Mouse (Mus musculus) heart, embryonic 15.5 days (tissue): Measurements from ENCODE around the gene Dnaic1. TPM values are rescaled to one million over a fixed set of nuclear protein-coding genes. Genes with fewer than 3 reads are reported as not detected.
A peak's percentile ranks its signal among the peaks of the same experiment; 100 is the strongest.

Source experiments
- ATAC-seq: fragments of 200-750 bp; cut with Nextera tagmentation; replicated peaks from 2 replicates; pipeline ENCODE4 v1.8.0; 2017; ENCODE audit warnings: low read depth, moderate TSS enrichment; ENCODE audit not compliant: insufficient number of reproducible peaks, insufficient read depth, low FRiP score
- H3K27ac ChIP-seq: fragments of 300-500 bp; sonication (generic); 2 replicates; pipeline ENCODE4 v1.5.1; 2015; ENCODE audit warnings: mild to moderate bottlenecking, inconsistent platforms
- H3K27me3 ChIP-seq: fragments of 300-500 bp; sonication (generic); 2 replicates; pipeline ENCODE4 v1.6.1; 2015; ENCODE audit warnings: inconsistent platforms
- H3K36me3 ChIP-seq: fragments of 300-500 bp; sonication (generic); 2 replicates; pipeline ENCODE4 v1.6.1; 2015; ENCODE audit warnings: mild to moderate bottlenecking, inconsistent platforms
- H3K4me1 ChIP-seq: fragments of 300-500 bp; sonication (generic); replicated peaks from 2 replicates; pipeline ENCODE4 v1.6.1; 2015; ENCODE audit warnings: inconsistent platforms
- H3K4me2 ChIP-seq: fragments of 300-500 bp; sonication (generic); 2 replicates; pipeline ENCODE4 v1.6.1; 2015; ENCODE audit warnings: inconsistent platforms, mild to moderate bottlenecking, moderate library complexity
- H3K4me3 ChIP-seq: fragments of 300-500 bp; sonication (generic); 2 replicates; pipeline ENCODE4 v1.5.1; 2015; ENCODE audit warnings: mild to moderate bottlenecking, inconsistent platforms
- H3K9ac ChIP-seq: fragments of 300-500 bp; sonication (generic); 2 replicates; pipeline ENCODE4 v1.6.1; 2015; ENCODE audit warnings: mild to moderate bottlenecking, inconsistent platforms
- H3K9me3 ChIP-seq: fragments of 300-500 bp; sonication (generic); replicated peaks from 2 replicates; pipeline ENCODE4 v1.6.1; 2016; ENCODE audit warnings: inconsistent platforms
- WGBS: fragments of 180-500 bp; shearing (Covaris S2); methylation state at CpG from one replicate; pipeline ENCODE4 v1.1.7; 2015; ENCODE audit warnings: mixed read lengths; 5-methylcytosine and 5-hydroxymethylcytosine counted together
- polyA plus RNA-seq: library from polyadenylated mRNA; unstranded; fragments of >200 nt; fragmentation: Nextera tagmentation; extraction: Ambion mirVana; gene quantifications from 2 replicates; pipeline ENCODE4 v1.2.1, GENCODE M21; 2015

Dnaic1 gene
- polyA plus RNA-seq, 1 experiment from 2014 or later: 1.5 TPM

DNA sequence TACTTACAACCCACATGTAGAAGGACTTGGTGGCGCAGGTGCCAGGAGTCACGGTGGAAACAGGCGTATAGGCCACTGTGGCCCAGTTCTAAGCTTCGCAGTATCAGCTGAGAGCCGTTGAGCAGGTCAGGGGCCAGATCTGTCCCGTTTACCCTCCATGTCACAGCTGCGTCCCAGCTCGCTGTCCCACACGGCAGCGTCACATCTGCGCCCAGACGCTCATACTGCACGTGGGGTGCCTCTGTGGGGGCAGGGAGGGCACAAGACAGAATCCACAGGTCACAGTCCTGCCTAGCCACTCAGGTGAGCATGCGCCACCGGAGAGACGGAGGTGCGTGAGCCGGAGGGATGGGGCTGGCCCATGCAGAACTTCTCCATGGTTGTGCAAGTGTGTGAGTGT, 101.3 kb downstream of the Dnaic1 start:
- no peak overlapping the region for H3K4me2 ChIP-seq
- H3K27ac ChIP-seq: no peak overlapping the region
- ATAC-seq: no peak
- H3K4me1 ChIP-seq: peaks cover 18% of the 10 kb centered on the region
- H3K9ac ChIP-seq: 0 out of 2 replicates have a peak overlapping the region, but pooled peaks have one; percentile 21
- WGBS: 87% methylated on average over 18 of the region's 18 CpGs
- peaks cover 27% of the 10 kb centered on the region for H3K27me3 ChIP-seq
- no peaks in the 10 kb centered on the region for H3K36me3 ChIP-seq
- no peak overlapping the region for H3K4me3 ChIP-seq
- no peaks in the 10 kb centered on the region for H3K9me3 ChIP-seq

DNA sequence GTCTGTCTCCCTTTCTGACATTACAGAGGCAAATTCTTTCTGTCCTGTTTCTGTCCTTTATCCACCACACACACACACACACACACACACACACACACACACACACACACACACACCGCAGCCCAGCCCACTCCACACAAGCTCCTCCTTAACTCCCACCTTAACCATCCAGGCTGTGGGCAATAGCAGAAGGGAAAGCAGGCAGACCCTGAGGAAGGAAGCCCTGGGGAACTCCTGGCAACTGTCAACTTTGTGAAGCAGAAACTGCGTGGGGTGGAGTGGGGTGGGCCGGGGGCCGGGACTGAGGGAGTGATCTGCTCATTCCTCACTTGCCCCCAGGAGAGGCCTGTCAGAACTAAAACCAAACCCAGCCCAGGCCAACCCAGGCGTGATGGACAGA, 101.9 kb downstream of the Dnaic1 start:
- H3K36me3 ChIP-seq: no peaks in the 10 kb centered on the region
- H3K9ac ChIP-seq: no peak overlapping the region
- H3K27ac ChIP-seq: no peak overlapping the region
- peaks cover 25% of the 10 kb centered on the region for H3K4me1 ChIP-seq
- WGBS: 35% methylated on average over 5 of the region's 5 CpGs
- no peaks in the 10 kb centered on the region for H3K9me3 ChIP-seq
- H3K4me2 ChIP-seq: no peak overlapping the region
- ATAC-seq: no peak
- H3K4me3 ChIP-seq: no peak overlapping the region
- peaks cover 25% of the 10 kb centered on the region for H3K27me3 ChIP-seq

DNA sequence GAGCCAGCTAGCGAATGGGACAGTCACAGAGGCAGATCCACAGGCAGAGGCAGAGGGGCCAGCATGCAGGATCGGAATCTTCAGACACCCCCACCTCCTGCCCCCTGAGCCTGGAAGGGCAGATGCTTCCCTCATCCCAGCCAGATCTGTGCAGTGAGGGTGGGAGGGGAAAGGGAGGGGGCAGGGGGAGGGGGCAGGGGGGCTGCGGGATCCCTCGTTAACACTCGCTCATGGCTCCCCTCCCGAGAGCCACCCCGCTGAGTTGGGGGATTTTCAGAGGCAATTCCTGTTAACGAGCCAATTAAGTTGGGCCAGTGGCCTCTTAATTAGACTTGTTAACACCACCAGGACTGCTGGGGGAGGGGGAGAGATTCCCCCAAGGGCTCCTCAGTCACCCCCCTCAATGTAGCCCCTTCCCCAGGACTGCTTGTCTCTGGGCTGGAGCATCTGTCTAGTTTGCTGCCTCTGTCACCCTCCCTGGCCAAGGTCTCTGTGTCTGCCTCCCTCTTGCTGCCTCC, 102.4 kb downstream of the Dnaic1 start:
- Histone ChIP-seq H3K4me1 (peaks cover 30% of the 10 kb centered on the region), H3K9ac (no peak overlapping the region), H3K27me3 (peaks cover 25% of the 10 kb centered on the region), H3K27ac (no peak overlapping the region), H3K4me2 (no peak overlapping the region), H3K9me3 (no peaks in the 10 kb centered on the region), H3K4me3 (no peak overlapping the region), H3K36me3 (no peaks in the 10 kb centered on the region)
- ATAC-seq: no peak
- 24% methylated on average over 8 of the region's 8 CpGs for WGBS

DNA sequence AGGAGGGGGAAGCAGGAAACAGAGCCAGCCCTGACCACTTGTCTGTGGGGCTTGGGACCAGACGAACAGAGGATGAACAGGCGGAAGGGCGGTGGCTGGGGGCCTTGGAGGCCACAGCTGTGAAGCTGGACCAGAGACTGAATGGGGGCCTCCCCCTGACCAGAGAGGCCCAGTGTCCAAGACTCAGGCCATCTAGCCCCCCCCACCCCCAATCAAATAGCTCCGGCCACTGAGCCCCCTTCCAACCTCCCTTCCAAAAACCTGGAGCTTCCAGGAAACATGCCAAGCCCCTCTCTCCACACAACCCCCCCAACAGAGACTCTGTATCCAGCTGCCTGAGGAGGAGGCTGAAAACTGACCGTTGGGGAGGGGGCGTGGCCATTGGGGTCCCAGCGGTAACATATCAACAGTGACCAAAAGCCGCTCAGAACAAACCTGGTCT, 103.0 kb downstream of the Dnaic1 start:
- H3K9me3 ChIP-seq: no peaks in the 10 kb centered on the region
- no peak overlapping the region for H3K4me3 ChIP-seq
- WGBS: 33% methylated on average over 8 of the region's 8 CpGs
- peaks cover 28% of the 10 kb centered on the region for H3K27me3 ChIP-seq
- H3K36me3 ChIP-seq: no peaks in the 10 kb centered on the region
- H3K4me2 ChIP-seq: 0 out of 2 replicates have a peak overlapping the region, but pooled peaks have one; percentile 12
- no peak overlapping the region for H3K27ac ChIP-seq
- H3K9ac ChIP-seq: no peak overlapping the region
- peaks cover 35% of the 10 kb centered on the region for H3K4me1 ChIP-seq
- no peak for ATAC-seq

DNA sequence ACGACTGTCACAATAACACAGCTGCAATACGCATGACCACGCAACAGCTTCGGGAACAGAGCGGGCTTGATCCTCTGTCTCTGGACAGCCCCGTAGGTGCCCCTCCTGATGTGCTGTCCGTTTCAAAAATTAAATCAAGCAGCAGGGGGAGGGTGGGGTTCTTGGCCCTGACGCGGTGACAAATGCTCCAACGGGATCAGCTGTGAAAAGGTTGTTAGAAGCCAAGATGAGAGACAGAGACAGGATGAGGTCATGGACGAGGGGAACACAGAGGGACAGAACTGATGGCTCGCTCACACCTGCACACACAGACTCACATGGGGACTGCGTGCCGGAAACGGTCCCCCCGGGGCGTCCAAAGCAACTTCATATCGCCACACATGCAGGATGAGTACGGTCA, 103.6 kb downstream of the Dnaic1 start:
- 60% methylated on average over 19 of the region's 19 CpGs for WGBS
- Histone ChIP-seq H3K9ac (no peak overlapping the region), H3K4me3 (no peak overlapping the region), H3K4me1 (peaks cover 41% of the 10 kb centered on the region), H3K27me3 (peaks cover 30% of the 10 kb centered on the region), H3K27ac (no peak overlapping the region), H3K36me3 (no peaks in the 10 kb centered on the region), H3K4me2 (no peak overlapping the region), H3K9me3 (no peaks in the 10 kb centered on the region)
- ATAC-seq: no peak

DNA sequence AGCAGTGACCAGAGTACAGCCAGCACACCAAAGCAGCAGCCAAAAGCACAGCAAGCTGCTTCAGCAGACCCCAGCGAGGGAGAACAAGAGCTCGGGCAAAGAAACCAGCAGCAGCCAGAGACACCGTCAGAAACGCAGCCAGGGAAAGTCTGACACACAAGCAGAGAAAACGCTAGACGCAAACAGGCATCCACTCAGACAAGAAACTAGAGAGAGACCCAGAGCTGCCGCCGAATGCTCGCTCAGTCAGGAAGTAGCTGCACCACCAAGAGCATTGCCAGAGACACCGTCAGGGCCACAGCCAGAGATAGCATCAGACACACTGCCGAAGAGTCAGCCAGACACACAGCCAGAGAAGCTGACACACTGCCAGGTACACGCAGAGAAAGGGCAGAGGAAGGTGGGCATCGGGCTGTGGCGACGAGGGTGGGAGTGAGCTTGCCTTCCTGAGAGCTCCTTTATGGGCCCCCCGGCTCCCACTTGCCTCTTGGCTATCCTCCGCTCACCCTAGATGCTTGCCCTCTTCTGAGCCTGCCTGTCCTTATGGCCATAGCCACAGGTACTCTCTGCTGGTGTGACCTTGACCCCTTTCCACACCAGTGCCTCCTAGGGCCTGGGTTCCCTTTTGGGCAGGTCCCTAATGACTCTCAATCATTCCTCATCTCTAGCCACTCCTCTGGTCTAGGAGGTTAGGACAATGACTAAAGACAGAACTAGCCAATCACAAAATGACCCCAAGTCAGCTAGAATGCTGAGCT, 106.9 kb downstream of the Dnaic1 start:
- no peaks in the 10 kb centered on the region for H3K36me3 ChIP-seq
- peak overlapping the region; percentile 31; the same call in 1 of the 2 replicates for H3K27ac ChIP-seq
- 37% methylated on average over 17 of the region's 17 CpGs for WGBS
- H3K9ac ChIP-seq: no peak overlapping the region
- H3K9me3 ChIP-seq: no peaks in the 10 kb centered on the region
- no peak for ATAC-seq
- no peak overlapping the region for H3K4me2 ChIP-seq
- no peak overlapping the region for H3K4me3 ChIP-seq
- peaks cover 67% of the 10 kb centered on the region for H3K4me1 ChIP-seq
- H3K27me3 ChIP-seq: peaks cover 29% of the 10 kb centered on the region

DNA sequence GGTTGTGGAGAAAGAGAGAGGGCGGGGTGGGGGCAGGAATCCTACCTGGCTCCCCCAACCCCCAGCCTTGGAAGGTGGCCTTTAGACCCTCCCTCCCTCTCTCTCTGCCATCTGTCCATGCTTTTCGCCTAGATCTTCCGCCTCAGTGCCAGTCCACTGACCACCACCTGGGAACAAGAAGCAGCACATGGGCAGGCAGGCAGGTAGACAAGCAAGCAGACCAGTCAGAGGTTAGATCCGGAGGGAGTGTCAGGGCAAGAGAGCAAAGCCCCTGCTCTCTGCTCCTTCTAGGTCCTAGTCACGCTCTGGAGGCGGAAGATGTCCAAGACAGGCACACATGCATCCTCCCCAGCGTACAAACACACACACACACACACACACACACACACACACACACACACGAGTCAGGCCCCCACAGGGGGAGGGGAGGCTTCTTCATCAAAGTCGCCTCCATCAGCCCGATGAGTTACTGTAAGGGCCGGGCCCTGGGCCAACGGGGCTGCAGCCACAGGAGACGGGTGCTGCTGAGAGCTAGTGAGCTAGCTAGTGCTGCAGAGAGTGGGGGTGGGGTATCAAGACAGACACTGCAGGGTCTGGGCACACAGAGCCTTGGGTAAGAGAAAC, 107.5 kb downstream of the Dnaic1 start:
- H3K4me3 ChIP-seq: no peak overlapping the region
- no peak overlapping the region for H3K9ac ChIP-seq
- H3K4me1 ChIP-seq: peaks cover 63% of the 10 kb centered on the region
- peak; percentile 57 for ATAC-seq
- peak overlapping the region; percentile 3; the same call in 1 of the 2 replicates for H3K4me2 ChIP-seq
- peaks cover 29% of the 10 kb centered on the region for H3K27me3 ChIP-seq
- no peaks in the 10 kb centered on the region for H3K36me3 ChIP-seq
- no peaks in the 10 kb centered on the region for H3K9me3 ChIP-seq
- 33% methylated on average over 13 of the region's 13 CpGs for WGBS
- peak overlapping the region; percentile 31; the same call in 1 of the 2 replicates for H3K27ac ChIP-seq

DNA sequence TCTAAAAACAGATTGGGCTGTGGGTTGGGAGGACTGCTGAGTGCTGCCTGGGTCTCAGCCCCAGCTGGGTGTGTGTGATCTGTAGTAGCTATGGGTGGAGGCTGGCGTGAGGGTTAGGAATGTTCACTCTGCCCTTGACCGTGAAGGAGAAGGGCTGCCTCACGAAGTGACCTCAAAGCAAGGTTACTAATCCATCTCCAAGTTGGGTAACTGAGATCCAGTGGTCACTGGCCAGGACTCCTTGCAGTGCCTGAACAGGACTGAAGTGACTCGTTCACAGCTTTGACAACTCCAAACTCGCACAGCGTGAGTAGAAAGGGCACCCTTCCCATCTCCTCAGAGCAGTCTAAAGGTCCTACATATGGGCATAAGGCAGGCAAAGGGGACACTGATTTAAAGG, 109.3 kb downstream of the Dnaic1 start:
- Histone ChIP-seq H3K27me3 (peaks cover 21% of the 10 kb centered on the region; the same call in 1 of the 2 replicates), H3K27ac (no peak overlapping the region), H3K9me3 (no peaks in the 10 kb centered on the region), H3K4me1 (peaks cover 53% of the 10 kb centered on the region), H3K36me3 (no peaks in the 10 kb centered on the region), H3K4me2 (no peak overlapping the region), H3K4me3 (no peak overlapping the region), H3K9ac (no peak overlapping the region)
- 49% methylated on average over 6 of the region's 6 CpGs for WGBS
- ATAC-seq: no peak

DNA sequence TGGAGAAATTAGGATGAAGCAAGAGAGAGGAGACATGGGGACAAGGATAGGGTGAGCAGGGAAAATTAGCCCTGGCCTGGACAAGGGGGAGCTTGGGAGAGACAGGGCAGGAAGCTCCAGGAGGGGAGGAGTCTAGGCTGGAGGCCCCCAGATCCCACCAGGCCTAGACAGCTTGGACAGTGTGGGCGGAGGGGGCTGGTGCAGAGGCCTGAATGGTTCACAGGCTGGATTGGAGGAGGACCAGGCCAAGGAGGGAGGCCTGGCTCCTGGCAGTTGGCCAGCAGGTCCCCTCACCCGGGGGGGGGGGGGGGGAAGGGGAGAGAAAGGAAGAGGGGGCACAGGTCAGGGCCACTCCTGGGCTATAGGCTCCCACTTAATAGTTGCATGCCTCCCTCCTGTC, 109.7 kb downstream of the Dnaic1 start:
- no peak for ATAC-seq
- Histone ChIP-seq H3K9me3 (no peaks in the 10 kb centered on the region), H3K9ac (no peak overlapping the region), H3K36me3 (no peaks in the 10 kb centered on the region), H3K4me3 (no peak overlapping the region), H3K4me2 (no peak overlapping the region), H3K27me3 (peaks cover 22% of the 10 kb centered on the region; the same call in 1 of the 2 replicates), H3K4me1 (peaks cover 54% of the 10 kb centered on the region), H3K27ac (no peak overlapping the region)
- 43% methylated on average over 2 of the region's 2 CpGs for WGBS

DNA sequence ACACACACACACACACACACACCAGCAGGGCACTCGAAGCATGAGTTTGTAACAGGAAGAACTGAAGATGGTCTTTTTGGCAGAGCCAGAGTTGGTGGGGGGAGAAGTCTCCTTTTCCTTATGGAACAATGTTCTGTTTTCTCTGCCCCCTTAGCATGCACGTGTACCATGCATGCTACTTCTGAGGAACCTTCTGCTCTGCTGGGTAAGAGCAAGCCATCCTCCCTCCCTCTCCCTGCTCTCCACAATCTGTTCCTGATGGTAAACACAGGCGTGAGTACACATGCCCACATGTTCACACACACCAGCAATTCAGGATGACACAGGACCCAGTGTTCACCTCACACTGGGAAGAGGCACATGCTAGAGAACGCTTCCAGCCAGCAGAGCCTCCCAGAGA, 111.6 kb downstream of the Dnaic1 start:
- Histone ChIP-seq H3K36me3 (no peaks in the 10 kb centered on the region), H3K27ac (no peak overlapping the region), H3K9ac (no peak overlapping the region), H3K4me1 (peaks cover 53% of the 10 kb centered on the region), H3K4me3 (no peak overlapping the region), H3K4me2 (no peak overlapping the region), H3K27me3 (peaks cover 25% of the 10 kb centered on the region; the same call in 1 of the 2 replicates), H3K9me3 (no peaks in the 10 kb centered on the region)
- ATAC-seq: no peak
- 70% methylated on average over 4 of the region's 4 CpGs for WGBS

DNA sequence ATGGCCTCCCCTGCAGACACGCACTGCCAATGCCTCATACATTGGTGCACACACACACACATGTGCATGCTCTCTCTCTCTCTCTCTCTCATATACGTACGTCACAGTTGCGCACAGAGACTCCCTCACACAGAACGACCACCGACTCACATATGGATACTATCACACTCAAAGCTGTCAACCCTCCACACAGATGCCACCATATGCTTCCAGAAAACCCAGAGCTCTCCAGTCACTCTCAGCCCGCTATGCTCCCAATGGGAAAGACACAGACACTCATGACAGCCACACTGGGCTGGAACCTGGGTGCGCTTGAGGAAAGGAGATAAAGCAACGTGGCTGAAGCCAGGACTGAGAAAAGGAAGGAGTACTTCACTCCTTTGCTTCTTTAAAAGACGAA, 112.4 kb downstream of the Dnaic1 start:
- H3K27me3 ChIP-seq: peaks cover 23% of the 10 kb centered on the region; the same call in 1 of the 2 replicates
- no peaks in the 10 kb centered on the region for H3K36me3 ChIP-seq
- peaks cover 45% of the 10 kb centered on the region for H3K4me1 ChIP-seq
- ATAC-seq: no peak
- H3K4me3 ChIP-seq: no peak overlapping the region
- H3K9ac ChIP-seq: no peak overlapping the region
- H3K4me2 ChIP-seq: no peak overlapping the region
- H3K27ac ChIP-seq: no peak overlapping the region
- 59% methylated on average over 10 of the region's 10 CpGs for WGBS
- no peaks in the 10 kb centered on the region for H3K9me3 ChIP-seq
